Mouse (Mus musculus) c-Kit-positive CD71-positive TER-119-negative erythroid progenitor cells, embryonic 14.5 days (primary cell): ENCODE data around the gene Parn.

Experiments
- DNase-seq: peaks from one replicate; pipeline ENCODE4 v3.0.0-alpha.2; 2013; ENCODE audit warnings: low read depth

Parn gene

DNA sequence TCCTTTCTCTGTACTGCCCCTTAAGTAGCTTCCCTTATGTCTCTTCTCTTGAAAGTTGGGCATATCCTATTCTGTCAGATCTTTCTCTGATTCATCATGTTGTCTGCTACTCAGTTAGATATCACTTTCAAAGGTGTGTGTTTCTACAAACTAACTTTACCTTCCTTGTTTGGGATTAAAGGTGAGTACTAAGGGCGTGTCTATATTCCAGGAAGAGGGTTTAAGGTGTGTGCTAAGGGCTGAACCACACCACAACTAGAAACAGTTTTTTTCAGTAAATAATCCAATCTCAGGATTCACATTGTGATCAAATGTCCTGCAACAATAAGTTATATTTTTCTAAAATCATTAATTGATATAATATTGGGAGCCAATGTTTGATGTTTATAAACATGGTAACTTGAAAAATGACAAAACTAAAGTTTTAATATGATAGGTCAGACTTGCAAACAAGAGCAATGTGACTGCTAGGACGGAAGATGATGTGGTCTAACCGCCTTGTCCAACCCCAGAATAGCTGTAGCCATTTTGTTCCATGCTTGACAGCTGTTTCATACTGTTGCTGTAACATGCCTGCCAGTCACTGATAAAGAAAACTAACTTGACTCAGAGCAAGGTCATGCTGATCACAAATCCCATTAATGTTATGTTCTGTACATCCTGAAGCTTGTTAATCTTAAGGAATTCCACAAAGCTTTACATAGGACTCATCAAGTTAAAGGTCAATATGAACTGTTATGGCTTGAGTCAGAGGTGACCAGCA lies 46.0 kb downstream of the Parn start:
- no peak for DNase-seq

GRCm38 (mm10) chr16:13620194-13620593 lies 47.8 kb downstream of the Parn start:
- DNase-seq: no peak

DNA sequence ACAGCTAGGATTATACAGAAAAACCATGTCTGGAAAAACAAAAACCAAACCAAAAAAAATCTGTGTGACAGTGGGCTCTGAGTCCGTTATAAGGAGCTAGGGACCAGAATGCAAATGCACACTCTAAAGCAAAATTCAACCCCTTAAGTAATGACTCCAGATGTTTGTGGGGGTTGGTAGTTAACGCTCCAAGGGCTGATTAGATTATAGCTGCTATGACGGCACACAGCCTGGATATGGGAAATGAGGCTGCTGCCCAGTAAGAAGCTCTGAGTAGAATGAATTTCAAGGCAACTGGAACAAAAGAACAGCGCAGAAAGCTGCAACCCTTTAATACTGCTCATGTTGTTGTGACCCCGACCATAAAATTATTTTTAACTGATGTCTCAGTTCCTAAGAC lies 52.7 kb downstream of the Parn start:
- DNase-seq: no peak

DNA sequence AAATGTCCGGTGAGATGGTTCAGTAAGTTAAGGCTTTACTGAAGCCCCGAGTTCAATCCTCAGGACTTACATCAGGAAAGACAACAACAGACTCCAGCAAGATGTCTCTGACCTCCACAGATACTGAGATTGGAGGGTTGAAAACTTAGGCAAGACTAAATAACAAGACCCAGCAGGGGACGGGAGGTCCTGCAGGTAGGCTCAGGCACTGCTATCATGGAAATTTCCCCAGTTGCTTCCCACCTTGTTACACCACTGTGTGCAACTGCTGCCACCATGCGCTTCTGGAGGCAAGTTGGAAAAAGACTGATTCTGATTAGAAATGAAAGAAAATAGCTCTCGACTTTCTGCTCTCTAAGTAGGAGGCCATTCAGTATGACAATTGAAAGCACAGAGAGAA lies 55.4 kb downstream of the Parn start:
- no peak for DNase-seq

GRCm38 (mm10) chr16:13612058-13612457 lies 55.9 kb downstream of the Parn start:
- DNase-seq: no peak

DNA sequence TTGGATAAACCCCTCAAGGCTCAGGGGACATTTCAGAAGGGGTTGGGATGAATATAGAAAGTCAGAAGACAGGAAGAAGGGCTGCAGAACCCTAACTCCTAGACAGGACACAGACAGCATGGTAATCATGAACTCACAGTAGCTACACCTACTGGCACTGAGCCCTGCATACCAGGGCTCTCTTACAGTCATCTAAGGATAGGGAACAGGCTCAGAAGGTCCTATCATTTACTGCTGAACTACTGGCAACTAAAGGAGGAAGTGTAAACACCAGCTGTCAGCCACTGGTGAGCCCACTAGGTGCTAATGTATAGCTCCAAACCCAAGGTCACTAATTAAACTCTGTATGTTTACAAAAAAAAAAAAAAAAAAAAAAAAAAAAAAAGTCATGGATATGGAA lies 56.6 kb downstream of the Parn start:
- DNase-seq: no peak

DNA sequence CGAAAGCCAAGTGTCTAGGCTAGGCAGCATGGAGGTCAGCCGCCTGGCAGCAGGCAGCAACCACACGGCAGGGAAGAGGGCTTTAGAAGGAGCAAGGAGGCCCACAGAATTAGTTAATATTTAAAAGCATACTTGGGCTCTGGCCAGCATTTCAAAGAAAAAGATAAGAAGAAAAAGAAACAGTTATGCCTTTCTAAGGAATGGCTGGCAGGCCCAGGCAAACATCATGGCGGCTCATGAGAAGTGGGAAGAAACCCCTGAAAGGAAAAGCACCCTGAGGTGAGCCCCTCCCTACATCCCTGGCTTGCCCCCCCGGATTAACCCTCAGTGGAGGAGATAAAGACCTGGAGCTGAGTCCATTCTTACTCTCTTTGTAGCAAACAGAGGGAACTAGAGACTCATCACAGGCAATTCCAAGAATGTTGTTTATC lies 57.0 kb downstream of the Parn start:
- no peak for DNase-seq

- DNase-seq: no peak
Observed at GRCm38 (mm10) chr16:13608705-13609085, 59.3 kb downstream of the Parn start.

DNA sequence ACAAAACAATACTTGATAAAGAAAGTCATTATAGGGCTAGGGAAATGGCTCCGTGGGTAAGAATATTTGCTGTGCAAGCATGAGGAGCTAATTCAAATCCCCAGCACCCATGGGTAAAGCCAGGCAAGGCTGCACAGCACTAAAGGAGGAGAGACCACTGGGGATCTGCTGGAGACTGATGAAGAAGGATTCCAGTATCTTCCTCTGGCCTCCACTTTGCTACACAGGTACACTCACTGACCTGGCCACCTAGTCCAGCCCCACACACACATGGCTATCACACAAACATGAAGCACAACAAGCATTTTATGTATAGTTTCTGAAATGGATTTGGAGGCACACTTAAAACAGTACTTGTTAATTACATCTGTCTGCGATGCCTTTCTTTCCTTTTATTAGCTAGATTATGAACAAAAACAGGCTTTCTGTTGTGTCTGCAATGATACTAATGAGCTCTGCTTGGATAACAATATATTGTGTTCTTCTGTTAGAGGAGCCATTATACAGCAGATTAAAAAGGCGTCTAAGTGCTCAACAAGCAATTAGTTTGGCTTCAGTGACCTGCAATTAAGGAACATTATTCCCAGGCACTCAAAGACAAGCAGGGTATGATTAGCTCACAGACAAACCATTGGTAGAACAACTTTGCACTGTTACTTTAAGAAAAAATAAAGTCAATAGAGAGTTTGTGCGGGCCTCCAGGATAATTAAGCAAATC lies 59.8 kb downstream of the Parn start:
- DNase-seq: no peak

DNA sequence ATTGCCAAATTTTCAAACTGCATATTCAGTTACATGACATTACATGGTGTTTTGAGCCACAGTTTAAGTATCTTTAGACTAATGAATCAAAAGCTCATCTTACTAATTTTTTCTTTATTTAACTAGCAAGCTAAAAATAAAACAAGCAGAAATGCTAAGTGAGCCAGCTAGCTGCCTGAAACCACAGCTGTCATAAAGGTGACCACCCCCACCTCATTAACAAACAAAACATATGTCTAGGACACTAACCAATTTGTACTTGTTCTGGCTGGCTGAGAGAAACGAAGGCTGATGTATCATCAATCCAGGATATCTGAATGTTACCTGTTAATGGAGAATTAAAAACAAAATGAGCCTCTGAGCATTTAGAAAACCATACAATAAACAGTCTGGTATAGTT lies 65.2 kb downstream of the Parn start:
- no peak for DNase-seq

DNA sequence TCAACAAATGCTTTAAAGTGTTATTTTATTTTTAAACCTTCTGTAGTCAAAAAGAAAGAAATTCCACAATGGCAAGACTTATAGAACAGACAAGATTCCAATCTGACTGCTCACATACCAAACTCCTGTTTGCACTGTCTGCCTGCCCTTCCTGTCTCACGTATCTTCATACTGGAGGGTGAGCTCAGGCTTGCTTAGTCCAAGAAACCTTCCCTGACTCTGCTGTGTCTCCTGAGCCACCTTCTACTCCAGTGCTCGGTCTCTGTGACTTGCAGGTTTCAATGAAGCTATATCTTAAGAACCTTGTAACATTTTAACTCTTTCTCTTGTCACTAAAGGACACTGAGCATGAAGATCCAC lies 78.9 kb downstream of the Parn start:
- DNase-seq: no peak

- DNase-seq: no peak
Observed at GRCm38 (mm10) chr16:13588182-13589048, 79.6 kb downstream of the Parn start.

GRCm38 (mm10) chr16:13585234-13585633 lies 82.7 kb downstream of the Parn start:
- DNase-seq: no peak

- no peak for DNase-seq
Observed at GRCm38 (mm10) chr16:13580784-13581183, 87.2 kb downstream of the Parn start.

- no peak for DNase-seq
Observed at GRCm38 (mm10) chr16:13580016-13580415, 88.0 kb downstream of the Parn start.

GRCm38 (mm10) chr16:13575306-13575705 lies 92.7 kb downstream of the Parn start:
- DNase-seq: peak; percentile 34

DNA sequence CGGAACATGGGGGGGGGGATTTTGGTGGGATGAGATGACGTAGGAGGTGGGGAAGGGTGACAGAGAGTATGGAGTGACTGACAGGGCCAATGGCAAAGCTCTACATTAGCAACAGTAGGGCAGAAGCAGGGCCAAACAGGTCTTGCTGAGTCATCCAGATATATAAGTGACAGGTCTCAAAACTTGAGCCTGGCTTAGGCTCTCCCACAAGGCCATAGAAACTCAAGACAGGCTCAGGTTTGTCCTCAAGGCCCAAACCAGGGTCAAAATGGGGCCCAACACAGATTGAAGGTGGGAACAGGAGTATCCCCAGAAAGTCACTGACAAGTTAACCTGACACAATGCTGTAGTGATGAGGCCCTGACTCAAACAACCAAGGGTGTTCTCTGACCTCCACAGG lies 99.7 kb downstream of the Parn start:
- DNase-seq: no peak

GRCm38 (mm10) chr16:13567614-13568013 lies 100.4 kb downstream of the Parn start:
- DNase-seq: no peak

GRCm38 (mm10) chr16:13566351-13566750 lies 101.6 kb downstream of the Parn start:
- DNase-seq: no peak

- no peak for DNase-seq
Observed at GRCm38 (mm10) chr16:13565291-13565690, 102.7 kb downstream of the Parn start.

GRCm38 (mm10) chr16:13557784-13558183 lies 110.2 kb downstream of the Parn start:
- no peak for DNase-seq

GRCm38 (mm10) chr16:13556954-13557470 lies 111.0 kb downstream of the Parn start:
- no peak for DNase-seq

DNA sequence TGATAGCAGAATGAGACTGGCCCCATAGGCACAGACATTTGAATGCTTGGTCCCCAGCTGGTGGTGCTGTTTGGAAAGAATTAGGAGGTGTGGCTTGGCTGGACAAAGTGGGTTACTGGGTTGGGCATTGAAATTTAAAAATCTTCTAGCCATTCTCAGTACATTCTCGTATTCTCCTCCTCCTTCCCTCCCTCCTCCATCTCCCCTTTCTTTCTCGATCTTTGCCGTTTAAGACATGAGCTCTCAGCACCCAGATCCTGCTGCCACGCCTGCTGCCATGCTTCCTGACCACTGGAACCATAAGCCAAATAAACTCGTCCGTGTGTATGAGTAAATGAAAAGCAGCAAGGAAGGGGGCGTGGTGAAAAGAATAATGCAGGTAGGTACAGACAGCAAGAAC lies 111.5 kb downstream of the Parn start:
- no peak for DNase-seq
